Mouse (Mus musculus) 3T3-L1 (cell line): Measurements from ENCODE around the gene Srrd.
"Not testable (repeated sequence)": the region's sequence is repeated elsewhere in the genome, so short reads cannot be mapped to it uniquely, and the experiment has no call there.

Experiments
- DNase-seq: peaks from one replicate; pipeline ENCODE4 v3.0.0-alpha.2; 2015; ENCODE audit warnings: low read depth, low spot score

Srrd gene

DNA sequence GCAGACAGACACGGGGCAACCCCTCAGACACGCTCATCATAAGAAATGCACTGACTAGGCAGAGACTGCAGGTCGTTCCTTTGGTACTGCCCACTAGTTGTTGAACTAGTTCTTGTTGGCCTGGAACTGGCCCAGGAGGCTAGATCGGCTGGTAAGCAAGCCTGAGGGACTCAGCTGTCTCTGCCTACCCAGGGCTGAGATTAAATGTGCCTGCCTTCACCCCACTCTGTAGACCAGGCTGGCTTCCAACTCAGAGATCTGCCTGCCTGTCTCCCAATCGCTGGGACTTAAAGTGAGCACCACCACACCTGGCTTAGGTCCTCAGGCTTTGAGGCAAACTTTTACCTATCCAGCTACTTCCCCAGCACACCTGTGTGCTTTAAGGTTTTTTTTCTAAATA lies 22.5 kb downstream of the Srrd start:
- DNase-seq, result no peak

DNA sequence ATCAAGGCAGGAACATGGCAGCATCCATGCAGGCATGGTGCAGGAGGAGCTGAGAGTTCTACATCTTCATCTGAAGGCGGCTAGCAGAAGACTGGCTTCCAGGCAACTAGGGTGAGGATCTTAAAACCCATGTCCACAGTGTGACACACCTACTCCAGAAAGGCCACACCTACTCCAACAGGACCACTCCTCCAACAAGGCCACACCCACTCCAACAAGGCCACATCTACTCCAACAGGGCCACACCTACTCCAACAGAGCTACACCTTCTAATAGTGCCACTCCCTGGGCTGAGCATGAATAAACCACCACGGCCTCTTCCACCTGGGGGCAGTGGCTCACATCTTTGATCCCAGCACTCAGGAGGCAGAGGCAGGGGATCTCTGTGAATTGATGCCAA lies 23.5 kb downstream of the Srrd start:
- not testable (repeated sequence) for DNase-seq

DNA sequence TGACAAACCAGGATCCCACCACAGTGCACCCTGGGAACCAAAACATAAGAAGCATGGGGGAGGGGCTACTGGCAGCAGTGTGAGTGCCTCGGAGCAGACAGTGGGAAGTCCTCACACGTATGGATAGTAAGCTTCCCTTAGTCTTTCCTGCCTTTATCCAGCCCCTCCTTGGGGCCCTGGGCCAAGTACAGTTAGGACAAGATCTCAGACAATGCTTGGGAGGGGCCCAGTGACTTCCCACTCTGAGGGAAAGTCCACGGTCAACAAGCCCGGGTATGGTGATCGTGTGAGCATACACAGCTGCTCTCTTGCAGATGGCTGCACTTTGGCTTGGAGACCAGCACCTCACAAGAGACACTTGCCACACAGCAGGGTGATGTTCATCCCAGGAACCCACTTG lies 25.5 kb downstream of the Srrd start:
- DNase-seq, result no peak

DNA sequence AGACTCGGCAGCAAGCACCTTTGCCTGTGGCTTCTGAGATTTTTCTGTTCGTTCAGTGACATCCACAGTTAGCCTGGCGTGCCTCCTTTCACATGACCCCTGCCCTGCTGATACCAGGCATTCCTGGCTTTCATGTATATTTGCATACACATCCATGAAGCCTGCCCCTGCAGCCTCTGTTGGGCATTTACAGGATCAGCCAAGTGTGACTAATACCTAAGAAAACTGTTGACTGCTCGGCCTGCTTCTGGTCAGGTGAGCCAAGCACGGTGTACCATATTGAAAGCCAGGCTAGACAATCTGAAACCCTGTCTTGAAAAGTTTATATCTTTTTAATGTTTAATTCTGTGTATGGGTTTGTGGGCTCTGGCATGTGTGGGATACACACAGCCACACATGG lies 26.4 kb downstream of the Srrd start:
- no peak for DNase-seq

DNA sequence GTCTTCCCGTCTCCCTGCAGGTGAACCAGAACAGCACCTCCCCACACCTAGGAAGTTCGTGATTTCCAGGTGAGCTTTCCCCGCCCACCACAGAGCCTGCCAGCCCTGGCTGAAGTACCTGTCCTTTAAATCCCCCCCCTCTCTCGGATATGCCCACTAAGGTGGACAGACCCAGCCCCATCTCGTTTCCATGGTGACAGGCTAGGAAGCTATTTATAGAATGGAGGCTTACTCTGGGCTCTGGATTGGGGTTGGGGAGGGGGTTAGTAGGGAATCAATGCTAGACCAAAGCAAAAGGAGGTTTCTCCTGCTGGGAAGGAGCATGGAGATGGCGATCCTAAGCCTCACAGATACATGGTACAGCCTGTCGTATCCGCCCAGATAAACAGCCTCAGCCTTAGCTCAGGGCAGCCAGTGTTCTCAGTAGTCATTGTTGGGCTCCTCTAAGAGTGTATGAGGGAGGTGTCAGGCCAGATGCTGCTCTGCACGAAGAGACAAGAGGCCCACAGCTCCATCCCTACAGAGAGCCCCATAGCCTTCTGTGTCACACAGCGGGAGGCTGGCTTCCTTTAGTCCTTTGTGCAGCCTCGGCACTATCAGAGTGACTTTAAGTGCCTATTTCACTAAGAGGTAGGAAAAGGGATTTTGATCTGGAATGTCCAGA lies 29.5 kb downstream of the Srrd start:
- no peak for DNase-seq

DNA sequence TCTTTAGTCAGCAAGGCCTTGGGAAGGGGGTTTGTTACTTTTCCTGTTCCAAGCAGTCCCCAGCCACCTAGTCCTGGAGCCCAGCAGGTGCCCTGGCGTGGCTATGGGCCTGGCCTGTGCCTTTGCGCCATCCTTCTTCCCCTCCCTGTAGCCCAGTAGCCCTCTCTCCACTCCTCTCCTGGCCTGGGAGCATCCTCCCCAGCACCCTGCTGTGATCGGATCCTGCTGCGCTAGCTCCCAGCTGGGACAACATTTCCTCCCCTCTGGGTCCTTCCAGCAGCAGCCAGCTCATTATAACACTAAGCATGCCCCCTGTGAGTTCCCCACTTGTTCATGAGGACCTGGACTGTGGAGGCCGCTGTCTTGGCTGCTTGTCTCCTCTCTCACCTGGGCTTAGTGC lies 37.0 kb downstream of the Srrd start:
- DNase-seq, result no peak

DNA sequence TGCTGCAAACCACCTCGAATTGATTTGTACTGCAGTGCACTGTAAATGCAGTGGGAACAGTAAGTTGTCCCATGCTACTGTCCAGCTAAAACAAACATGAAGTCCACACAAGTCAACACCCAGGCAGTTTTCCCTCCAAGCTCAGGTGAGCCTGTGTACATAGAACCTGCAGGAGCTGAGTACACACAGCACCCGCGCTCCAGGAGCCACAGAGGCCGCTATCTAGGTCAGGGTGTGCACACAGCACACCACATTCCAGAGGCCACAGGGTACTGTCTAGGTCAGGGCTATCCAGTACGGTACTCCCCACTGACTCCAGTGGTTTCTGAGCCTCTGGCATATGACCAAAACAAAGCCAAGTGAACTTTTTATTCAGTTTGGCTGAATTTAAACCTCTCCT lies 40.5 kb downstream of the Srrd start:
- DNase-seq, result no peak

DNA sequence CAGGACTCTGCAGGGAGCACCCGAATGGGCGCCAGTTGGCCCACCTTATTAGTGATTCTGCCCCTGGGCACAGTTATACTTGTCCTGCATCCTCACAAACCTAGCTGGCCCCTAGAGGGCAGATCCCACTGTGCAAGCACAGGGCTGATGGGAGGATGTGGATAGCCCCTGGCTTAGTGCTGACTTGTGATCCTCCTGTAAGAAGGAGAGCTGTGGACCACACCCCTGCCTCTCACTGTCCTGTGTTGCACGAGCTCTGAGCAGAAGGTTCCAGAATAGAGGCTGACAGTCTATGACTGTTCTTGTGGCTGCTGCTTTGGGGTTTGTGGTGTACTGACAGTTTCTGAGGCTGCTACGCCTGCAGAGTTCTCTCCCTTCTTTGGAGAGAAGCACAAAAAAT lies 41.1 kb downstream of the Srrd start:
- DNase-seq, result no peak

DNA sequence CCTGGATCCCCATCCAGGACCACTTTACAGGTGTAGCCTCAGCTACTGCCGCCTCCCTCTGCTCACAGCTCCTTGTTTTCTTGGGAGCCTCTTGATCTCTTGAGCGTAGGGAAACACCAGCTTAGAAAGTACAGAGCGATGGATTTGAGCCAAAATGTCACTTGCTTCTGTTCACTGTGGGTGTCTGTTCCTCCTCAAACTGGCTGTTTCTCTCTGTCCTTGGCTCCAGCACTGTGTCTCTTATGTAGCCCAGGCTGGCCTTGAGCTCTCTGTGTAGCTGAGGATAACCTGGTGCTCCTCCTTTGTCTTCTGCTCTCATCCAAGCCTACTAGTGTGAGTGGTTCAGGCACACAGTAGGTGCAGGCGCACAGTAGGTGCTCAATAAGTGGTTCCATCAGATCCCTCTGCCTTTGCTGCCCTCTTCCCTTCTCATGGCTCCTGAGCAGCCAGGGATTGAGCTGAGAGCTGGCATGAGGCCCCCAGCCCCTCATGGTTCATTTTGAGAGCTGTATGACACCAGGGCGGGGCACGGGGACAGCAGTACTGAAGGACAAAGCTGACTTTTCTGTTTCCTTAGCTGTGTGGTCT lies 42.0 kb downstream of the Srrd start:
- DNase-seq, result no peak

DNA sequence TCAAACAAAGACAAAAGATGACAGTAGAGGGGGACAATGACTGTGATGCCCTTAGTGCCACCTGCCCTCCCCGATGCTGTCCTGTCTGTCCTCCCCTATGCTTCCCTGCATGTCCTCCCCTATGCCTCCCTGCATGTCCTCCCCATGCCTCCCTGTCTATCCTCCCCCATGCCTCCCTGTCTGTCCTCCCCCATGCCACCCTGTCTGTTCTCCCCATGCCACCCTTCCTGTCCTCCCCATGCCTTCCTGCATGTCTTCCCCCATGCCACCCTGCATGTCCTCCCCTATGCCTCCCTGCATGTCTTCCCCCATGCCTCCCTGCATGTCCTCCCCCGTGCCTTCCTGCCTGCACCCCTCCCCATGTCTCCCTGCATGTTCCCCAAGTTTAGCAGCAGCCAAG lies 42.7 kb downstream of the Srrd start:
- no peak for DNase-seq

DNA sequence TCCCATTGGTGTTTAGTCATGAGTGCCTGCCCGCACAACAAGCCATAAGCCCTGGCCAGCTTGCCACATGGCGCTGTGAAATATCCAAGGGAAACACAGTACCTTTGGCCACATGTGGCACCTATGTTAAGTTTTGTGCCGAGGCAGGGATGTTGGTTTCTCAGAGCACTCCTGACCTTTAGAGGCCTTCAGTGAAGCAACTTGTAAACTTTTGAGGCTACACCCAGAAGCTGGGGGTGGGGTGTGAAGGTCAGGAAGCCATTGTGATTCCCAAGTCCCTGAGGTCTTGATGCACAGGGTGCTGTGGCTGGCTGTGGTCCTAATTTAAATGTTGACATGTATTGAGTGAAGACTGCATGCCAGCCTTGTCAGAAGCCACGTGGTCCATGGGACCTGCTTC lies 43.4 kb downstream of the Srrd start:
- no peak for DNase-seq

DNA sequence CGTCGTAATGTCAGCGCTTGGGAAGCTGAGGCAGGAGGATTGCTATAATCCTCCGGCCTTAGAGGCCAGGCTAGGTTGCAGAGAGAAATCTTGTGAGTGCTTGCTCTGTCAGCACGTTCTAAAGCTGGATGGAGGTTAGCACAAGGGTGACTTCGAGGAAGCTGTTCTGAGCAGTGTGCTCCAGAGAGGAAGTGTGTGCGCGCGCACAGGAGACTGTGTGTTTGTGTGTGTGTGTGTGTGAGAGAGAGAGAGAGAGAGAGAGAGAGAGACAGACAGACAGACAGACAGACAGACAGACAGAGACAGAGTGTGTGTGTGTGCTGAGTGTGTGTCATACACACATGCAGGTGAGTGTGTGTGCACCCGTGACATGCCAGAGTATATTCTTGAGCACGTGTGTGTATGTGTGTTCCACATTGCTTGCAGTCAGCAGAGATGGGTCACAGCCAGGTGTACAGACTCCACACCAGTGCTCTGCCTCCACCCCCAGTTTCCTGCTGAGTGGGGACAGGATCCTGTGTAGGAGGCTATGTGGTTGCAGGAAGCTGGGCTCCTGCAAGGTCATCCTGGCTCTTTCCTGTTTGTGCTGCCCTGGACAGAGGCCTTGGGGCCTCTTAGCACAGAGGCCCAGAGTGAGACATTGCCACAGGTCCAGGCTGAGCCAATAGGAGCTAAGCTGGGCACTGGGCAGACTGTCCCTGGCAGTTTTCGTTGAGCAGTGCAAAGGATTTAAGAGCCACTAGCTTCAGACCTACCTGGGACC lies 44.4 kb downstream of the Srrd start:
- DNase-seq, result peak; percentile 25

DNA sequence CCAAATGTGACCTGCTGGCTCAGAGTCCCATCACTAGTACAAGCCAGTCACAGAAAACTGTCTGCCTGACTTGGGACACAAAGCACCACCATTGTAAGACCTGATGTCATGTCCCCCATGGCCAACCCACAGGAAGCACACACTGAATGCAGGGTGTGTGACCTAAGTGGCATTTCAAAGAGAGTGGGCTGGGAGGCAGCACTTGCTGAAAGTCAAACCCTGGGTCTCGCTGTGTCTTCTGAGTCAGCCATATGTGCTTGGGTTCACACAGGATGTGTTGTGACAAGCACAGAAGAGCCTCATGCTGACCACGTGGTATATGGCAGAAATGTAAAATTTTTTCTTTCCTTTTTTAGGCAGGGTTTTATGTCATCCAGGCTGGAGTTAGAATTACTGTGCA lies 45.6 kb downstream of the Srrd start:
- peak; percentile 27 for DNase-seq

DNA sequence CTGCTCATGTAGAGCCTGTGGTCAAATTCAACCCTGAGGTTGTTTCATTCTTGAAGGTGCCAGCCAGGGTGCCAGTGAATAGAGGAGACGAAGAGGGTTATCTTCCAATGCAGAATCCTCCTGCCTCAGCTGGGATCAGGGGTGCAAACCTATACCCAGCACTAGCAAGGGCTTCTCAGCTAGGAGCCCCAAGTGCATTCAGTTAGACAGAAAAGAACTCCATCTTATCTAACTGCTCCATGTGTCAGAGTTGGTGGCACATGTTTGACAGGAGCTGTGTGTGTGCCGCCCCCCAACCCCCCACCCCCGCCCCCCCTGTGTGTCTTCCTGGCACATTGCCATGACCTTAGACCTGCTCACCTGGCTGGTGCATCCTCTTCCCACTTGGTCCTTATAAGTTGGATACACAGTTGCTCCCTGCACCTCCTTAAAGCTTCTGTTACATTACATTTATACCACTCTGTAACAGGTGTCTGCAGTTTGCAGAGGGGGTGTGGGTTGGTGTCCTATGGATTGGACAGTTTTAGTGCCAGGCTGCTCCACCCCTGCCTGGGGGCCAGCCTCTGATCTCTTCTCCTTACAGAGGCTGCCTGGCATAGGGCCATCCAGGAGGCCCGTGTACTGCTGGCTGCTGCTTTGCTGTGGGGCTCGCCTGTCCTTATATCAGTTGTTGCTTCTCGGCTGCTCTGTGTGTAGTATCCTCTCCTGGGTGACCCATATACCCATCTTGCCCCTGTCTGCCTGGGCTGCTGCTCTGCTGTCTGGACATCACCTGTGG lies 46.2 kb downstream of the Srrd start:
- peak; percentile 27 for DNase-seq

DNA sequence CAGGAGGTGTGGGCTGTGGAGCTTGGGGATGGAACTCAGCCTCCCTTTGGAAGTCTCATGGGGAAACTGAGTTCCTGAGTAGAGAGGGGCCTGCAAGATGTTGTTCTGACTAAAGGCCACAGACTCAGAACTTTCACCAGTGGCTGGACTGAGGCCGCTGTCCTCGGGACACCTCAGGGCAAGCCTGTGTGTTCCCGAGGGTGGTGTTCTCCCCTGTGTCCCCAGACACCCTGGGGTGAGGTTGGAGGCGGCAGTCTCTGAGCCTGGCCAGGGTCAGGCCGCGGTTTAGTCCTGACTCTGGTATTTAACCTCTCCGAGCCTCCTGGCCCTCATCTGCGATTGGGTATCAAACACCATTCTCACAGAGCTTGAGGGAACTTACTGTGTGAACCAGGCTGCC lies 47.3 kb downstream of the Srrd start:
- DNase-seq, result peak; percentile 22

DNA sequence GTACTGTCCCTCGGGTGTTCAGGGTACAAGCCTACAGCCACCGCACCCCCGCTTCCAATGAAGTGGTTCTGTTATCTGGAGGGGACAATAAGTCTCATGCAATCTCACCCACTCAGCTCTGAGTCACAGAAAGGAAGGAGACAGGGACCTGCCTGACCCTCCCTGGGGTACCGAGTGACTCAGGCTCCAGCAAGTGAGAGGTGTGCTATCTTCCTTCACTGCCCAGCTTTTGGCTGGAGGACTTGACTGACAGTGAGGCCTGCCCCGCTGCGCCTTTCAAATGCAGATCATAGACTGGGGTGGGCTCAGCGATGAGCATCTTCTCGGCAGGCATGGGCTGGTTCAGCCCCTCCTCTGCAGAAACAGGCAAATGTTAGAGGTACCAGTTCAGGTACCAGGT lies 47.7 kb downstream of the Srrd start:
- peak; percentile 72 for DNase-seq

DNA sequence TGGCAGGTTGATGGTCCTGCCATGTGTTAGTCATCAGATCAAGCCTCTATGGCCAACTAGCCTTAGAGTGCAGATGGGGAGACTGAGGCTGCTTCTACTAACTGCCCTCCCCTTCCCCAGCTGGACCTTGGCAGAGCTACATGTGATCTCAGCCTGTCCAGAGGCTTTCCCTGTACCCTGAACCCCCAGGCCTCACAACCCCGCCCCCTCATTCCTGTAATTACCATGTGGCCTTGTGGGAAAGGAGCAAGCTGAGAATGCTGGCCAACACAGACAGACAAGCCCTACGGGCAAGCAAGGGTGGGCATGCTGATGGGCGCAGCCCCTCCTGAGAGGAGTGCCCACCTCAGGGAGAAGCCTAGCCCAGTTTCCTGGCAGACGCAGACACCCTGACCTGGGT lies 48.1 kb downstream of the Srrd start:
- peak; percentile 25 for DNase-seq

DNA sequence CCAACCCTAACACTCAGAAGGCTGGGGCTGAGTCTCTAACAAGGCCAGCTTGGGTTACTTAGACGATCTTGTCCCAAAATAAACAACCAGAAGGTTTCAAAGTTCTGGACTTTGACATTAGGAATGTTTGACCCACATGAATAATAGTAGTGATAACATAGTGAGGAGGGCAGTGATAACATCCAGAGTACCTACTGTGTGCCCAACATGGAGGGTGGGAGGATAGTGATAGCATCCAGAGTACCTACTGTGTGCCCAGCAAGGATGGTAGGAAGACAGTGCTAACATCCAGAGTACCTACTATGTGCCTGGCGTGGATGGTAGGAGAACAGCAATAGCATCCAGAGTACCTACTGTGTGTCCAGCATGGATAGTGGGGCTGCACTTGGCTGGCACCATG lies 49.0 kb downstream of the Srrd start:
- DNase-seq, result no peak

DNA sequence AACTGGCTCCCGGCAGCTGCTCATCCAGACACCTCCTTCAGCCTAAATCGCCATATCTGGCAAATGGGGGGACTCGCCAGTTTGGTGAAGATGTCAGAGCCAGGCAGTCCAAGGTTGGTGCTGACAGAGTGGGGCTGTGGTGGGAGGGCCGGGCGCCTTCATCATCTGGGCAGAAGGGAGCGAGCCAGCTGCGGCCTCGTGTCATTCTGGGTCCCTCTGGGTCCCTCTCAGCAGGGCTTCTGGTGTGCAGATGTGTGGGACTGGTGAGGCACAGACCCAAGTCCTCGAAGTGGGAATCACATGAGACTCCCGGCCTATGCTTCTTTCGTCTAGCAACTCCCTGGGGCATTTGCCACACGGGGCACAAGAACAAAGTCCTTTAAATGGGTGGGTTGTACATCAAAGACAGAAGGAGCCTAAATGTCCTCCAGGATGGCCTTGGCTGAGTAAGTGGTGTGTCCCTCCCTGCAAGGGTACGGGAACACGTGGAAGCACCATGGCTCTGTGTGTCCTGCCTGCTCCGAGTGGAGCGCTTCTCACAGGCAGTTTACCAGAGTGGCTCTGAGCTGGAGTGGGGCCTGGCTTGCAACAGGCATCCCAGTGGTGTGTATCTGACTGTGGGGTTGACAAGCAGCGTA lies 50.4 kb downstream of the Srrd start:
- DNase-seq, result no peak

DNA sequence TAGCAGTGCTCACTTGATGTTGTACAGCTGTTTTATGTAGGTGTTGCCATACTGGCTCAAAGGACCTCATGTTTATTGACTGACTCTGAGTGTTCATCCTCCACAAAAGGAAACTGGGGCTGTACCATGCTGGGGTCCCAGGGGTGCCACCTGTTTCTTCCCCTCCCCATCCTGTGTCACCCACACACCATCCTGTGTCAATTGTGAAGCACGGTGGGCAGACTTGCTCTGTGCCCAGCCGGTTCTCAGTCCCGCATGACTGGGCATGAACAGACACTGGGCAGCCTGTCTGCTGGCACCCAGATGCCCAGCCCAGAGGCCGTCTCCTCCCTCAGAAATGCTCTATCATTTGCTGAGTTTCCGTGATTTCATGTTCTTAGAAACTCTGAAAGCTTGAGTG lies 51.0 kb downstream of the Srrd start:
- DNase-seq, result no peak

DNA sequence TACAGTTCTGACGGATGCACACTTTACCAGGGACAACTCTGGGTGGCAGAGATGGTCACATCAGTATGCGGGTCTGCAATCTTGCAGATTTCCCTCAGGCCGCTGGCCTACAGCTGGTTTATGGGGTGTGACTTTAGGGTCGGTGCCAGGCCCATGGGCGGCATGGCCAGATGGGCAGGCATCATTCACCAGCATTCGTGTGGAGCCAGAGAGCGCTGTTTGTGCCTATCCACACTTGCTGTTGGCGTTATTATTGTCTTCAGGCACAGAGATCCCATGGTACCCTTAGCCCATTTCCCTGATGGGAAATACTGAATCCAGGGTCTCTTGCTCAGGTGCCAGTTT lies 52.3 kb downstream of the Srrd start:
- no peak for DNase-seq
